Mouse (Mus musculus): ENCODE data around the gene Tbxa2r. TPM values are rescaled to one million over a fixed set of nuclear protein-coding genes. Genes with fewer than 3 reads are reported as not detected.

The Tbxa2r gene
- polyA plus RNA-seq, 1 experiment from 2014 or later = 21.7 TPM

DNA sequence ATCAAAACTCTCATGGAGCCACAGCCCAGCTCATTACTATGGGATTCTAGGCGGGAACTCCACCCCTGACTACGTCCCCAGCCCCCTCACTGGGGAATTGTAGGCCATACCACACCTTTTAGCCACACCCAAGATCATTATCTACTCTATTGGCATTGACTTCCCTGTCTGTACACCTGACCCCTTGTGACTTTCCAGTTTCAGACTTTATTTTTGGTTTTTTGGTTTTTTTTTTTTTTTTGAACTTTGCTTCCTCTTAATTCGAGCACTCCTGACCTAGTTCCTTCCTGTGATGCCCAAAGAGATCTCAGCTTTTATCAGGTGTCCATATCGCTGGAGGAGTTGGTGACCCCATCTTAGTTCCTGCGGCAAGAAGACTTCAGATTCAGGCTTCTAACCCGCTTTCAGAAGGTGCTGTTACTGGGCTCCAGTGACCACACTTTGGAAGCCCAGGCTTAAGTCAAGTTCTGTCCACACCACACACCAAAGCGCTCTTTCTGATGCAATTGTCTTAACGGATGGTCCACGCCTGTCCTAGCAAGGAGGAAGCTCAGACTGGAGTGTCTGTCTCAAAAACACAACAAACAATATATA lies 36.9 kb upstream of the Tbxa2r start, which contains the start of gene Tjp3:
Gene Tjp3, minus strand, starts transcription at position 71 of the 594 bp plus-strand sequence.
- H3K9me3 ChIP-seq = no peaks in the 10 kb centered on the region
- peak within 1 kb of the TSS; percentile 39 for H3K9ac ChIP-seq
- peak within 1 kb of the TSS; percentile 50 for H3K4me2 ChIP-seq (replicated peaks)
- H3K27ac ChIP-seq = peak within 1 kb of the TSS; percentile 76
- no peak for ATAC-seq
- H3K4me1 ChIP-seq (replicated peaks) = peaks cover 48% of the 10 kb centered on the region
- no peaks in the 10 kb centered on the region; the same call in 1 of the 2 replicates for H3K36me3 ChIP-seq
- peak within 1 kb of the TSS; percentile 37 for H3K4me3 ChIP-seq (replicated peaks)
- no peaks in the 10 kb centered on the region for H3K27me3 ChIP-seq (replicated peaks)
- 57% methylated on average over 9 of the region's 9 CpGs for WGBS

DNA sequence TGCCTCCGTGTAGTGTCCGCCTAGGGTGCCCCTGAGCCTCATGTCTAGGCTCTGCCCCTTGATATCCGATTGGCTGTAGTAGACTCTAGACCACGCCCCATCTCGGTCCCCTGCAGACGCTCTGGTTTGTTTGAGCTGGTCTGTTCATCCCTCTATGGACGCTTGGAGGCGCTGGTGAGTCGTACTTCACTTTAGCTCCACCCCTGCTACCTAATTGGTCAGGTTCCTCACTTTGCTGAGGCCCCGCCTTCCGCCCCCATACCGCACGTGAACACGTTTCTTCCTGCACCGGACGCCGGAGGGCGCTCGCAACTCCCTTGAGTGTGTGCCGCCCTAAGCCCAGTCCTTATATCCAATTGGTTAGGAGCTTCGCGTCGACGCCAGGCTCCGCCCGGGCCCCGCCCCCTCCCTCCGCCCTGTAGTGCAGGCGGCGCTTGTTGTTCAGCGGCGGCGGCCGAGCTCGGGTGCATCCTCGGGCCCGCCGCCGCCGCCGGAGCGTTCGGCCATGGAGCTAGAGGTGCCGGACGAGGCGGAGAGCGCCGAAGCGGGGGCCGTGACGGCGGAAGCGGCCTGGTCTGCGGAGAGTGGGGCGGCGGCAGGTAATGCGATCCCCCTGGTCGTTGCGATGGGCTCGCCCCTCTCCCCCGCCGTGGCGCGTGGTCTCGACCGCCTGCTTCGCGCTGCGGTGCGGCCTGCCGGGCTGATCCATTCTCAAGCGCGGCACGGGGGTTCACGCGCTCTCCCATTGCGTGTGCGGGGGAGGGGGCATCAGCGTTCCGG lies 35.8 kb upstream of the Tbxa2r start, which contains the start of gene Pip5k1c:
Gene Pip5k1c, plus strand, starts transcription at position 410 of the 780 bp plus-strand sequence.
- Histone ChIP-seq H3K36me3 (no peaks in the 10 kb centered on the region; the same call in 1 of the 2 replicates), H3K4me3 (replicated peaks) (peak within 1 kb of the TSS; percentile 72), H3K9me3 (no peaks in the 10 kb centered on the region), H3K9ac (peak within 1 kb of the TSS; percentile 85), H3K27me3 (replicated peaks) (no peaks in the 10 kb centered on the region), H3K4me2 (replicated peaks) (peak within 1 kb of the TSS; percentile 95), H3K27ac (peak within 1 kb of the TSS; percentile 85), H3K4me1 (replicated peaks) (peaks cover 46% of the 10 kb centered on the region)
- under 1% methylated on average over 80 of the region's 80 CpGs for WGBS
- ATAC-seq = peak; percentile 93

- H3K27me3 ChIP-seq (replicated peaks) = no peaks in the 10 kb centered on the region
- no peak for ATAC-seq
- 2% methylated on average over 25 of the region's 25 CpGs for WGBS
- peak overlapping the region; percentile 85 for H3K9ac ChIP-seq
- H3K4me2 ChIP-seq (replicated peaks) = peak overlapping the region; percentile 95
- H3K4me1 ChIP-seq (replicated peaks) = peaks cover 46% of the 10 kb centered on the region
- H3K27ac ChIP-seq = peak overlapping the region; percentile 85
- no peaks in the 10 kb centered on the region for H3K9me3 ChIP-seq
- no peaks in the 10 kb centered on the region; the same call in 1 of the 2 replicates for H3K36me3 ChIP-seq
- H3K4me3 ChIP-seq (replicated peaks) = peak overlapping the region; percentile 72
Measured at GRCm38 (mm10) chr10:81293334-81294030, 35.0 kb upstream of the Tbxa2r start.

DNA sequence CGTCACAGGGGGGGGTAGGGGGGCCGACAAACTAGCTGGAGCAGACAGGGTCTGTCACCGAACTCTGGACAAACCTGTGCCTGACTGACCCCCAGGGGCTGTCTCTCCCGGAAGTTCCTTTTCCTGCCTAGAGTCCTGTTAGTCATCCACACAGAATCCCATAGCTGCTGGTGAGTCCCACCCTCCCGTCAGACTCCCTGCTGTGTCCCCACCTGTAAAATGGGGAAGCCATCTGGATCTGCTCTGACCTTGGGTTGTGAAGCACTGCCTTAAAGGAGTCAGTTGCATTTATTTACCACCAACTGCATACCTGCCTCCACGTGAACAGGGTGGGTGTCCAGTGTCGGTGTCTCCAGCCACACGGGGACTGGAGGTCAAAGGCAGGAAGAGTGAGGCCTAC lies 34.1 kb upstream of the Tbxa2r start:
- peak overlapping the region; percentile 72 for H3K4me3 ChIP-seq (replicated peaks)
- peaks cover 43% of the 10 kb centered on the region for H3K4me1 ChIP-seq (replicated peaks)
- H3K4me2 ChIP-seq (replicated peaks) = peak overlapping the region; percentile 95
- H3K9ac ChIP-seq = peak overlapping the region; percentile 85; the same call in 1 of the 2 replicates
- no peaks in the 10 kb centered on the region; the same call in 1 of the 2 replicates for H3K36me3 ChIP-seq
- H3K9me3 ChIP-seq = no peaks in the 10 kb centered on the region
- ATAC-seq = no peak
- 31% methylated on average over 8 of the region's 8 CpGs for WGBS
- no peaks in the 10 kb centered on the region for H3K27me3 ChIP-seq (replicated peaks)
- no peak overlapping the region for H3K27ac ChIP-seq

GRCm38 (mm10) chr10:81295185-81295584 lies 33.3 kb upstream of the Tbxa2r start:
- no peak overlapping the region for H3K4me3 ChIP-seq (replicated peaks)
- peaks cover 50% of the 10 kb centered on the region for H3K4me1 ChIP-seq (replicated peaks)
- ATAC-seq = no peak
- H3K36me3 ChIP-seq = no peaks in the 10 kb centered on the region; the same call in 1 of the 2 replicates
- H3K27me3 ChIP-seq (replicated peaks) = no peaks in the 10 kb centered on the region
- 0 out of 2 replicates have a peak overlapping the region, but pooled peaks have one; percentile 85 for H3K9ac ChIP-seq
- no peak overlapping the region for H3K4me2 ChIP-seq (replicated peaks)
- H3K27ac ChIP-seq = no peak overlapping the region
- 88% methylated on average over 6 of the region's 6 CpGs for WGBS
- no peaks in the 10 kb centered on the region for H3K9me3 ChIP-seq

DNA sequence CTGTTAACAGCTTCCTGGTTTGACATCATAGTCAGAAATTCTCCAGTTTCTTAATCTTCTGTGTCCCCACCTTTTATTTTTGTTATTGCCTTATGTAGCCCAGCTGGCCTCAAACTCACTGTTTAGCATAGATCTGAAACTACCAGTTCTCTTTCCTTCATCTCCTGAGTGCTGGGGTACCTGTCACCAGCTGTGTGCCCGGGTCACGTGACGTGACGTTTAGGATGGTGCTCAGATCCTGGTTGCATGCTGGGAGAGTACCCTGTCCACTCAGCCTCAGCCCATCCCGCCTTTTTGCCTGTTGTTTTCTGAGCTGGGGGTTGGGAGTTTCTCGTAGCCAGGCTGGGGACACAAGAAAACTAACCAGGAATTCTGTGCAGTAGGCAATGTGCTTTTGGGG lies 31.3 kb upstream of the Tbxa2r start:
- Histone ChIP-seq H3K36me3 (no peaks in the 10 kb centered on the region; the same call in 1 of the 2 replicates), H3K9me3 (no peaks in the 10 kb centered on the region), H3K4me1 (replicated peaks) (peaks cover 63% of the 10 kb centered on the region), H3K9ac (no peak overlapping the region), H3K4me2 (replicated peaks) (0 out of 2 replicates have a peak overlapping the region, but pooled peaks have one; percentile 11), H3K4me3 (replicated peaks) (no peak overlapping the region), H3K27me3 (replicated peaks) (no peaks in the 10 kb centered on the region), H3K27ac (peak overlapping the region; percentile 10; the same call in 1 of the 2 replicates)
- no peak for ATAC-seq
- 78% methylated on average over 6 of the region's 6 CpGs for WGBS

GRCm38 (mm10) chr10:81297845-81298244 lies 30.7 kb upstream of the Tbxa2r start:
- Histone ChIP-seq H3K9me3 (no peaks in the 10 kb centered on the region), H3K27ac (peak overlapping the region; percentile 10), H3K36me3 (no peaks in the 10 kb centered on the region; the same call in 1 of the 2 replicates), H3K4me1 (replicated peaks) (peaks cover 67% of the 10 kb centered on the region), H3K4me3 (replicated peaks) (no peak overlapping the region), H3K9ac (peak overlapping the region; percentile 10; the same call in 1 of the 2 replicates), H3K27me3 (replicated peaks) (no peaks in the 10 kb centered on the region), H3K4me2 (replicated peaks) (0 out of 2 replicates have a peak overlapping the region, but pooled peaks have one; percentile 11)
- 43% methylated on average over 10 of the region's 10 CpGs for WGBS
- no peak for ATAC-seq

DNA sequence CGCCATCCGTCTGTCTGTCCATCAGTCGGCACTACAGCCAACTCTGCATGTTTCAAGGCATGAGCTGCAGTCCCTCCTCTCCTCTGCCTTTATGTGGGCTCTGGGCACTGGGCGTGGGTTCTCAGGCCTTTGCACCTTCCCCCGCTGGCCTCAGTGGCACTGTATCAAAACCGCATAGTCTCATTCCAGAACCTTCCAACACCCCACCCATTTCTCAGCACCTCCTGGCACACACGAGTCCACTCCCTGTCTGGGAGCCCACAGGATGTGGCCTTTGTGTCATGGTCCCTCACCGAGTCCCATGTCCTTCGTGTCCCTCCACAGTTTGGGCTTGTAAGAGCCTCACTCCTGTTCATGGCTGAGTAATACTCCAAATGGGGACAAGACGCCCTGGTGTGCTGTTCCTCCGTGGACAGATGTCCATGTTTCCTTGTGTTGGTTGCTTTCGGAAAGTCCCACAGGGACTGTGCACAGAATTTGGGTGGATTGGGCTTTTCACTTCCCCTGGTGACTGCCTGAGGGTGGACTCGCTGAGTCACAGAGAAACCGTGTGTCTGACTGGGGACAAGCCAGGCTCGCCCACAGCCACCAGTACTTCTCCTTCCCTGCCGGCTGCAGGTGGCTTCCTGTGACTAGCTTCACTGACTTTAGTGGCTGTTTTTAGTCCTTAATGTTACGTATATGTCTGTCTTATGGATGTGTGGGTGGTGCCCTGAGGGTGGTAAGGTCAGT lies 30.0 kb upstream of the Tbxa2r start:
- H3K36me3 ChIP-seq = no peaks in the 10 kb centered on the region; the same call in 1 of the 2 replicates
- no peak overlapping the region for H3K9ac ChIP-seq
- H3K4me1 ChIP-seq (replicated peaks) = peaks cover 74% of the 10 kb centered on the region
- no peaks in the 10 kb centered on the region for H3K27me3 ChIP-seq (replicated peaks)
- H3K9me3 ChIP-seq = no peaks in the 10 kb centered on the region
- no peak for ATAC-seq
- 89% methylated on average over 17 of the region's 17 CpGs for WGBS
- H3K27ac ChIP-seq = peak overlapping the region; percentile 10; the same call in 1 of the 2 replicates
- no peak overlapping the region for H3K4me2 ChIP-seq (replicated peaks)
- no peak overlapping the region for H3K4me3 ChIP-seq (replicated peaks)

- H3K4me2 ChIP-seq (replicated peaks) = no peak overlapping the region
- 0 out of 2 replicates have a peak overlapping the region, but pooled peaks have one; percentile 11 for H3K27ac ChIP-seq
- no peaks in the 10 kb centered on the region for H3K9me3 ChIP-seq
- peaks cover 70% of the 10 kb centered on the region for H3K4me1 ChIP-seq (replicated peaks)
- H3K36me3 ChIP-seq = no peaks in the 10 kb centered on the region; the same call in 1 of the 2 replicates
- 83% methylated on average over 14 of the region's 14 CpGs for WGBS
- no peak for ATAC-seq
- H3K9ac ChIP-seq = peak overlapping the region; percentile 18; the same call in 1 of the 2 replicates
- H3K4me3 ChIP-seq (replicated peaks) = no peak overlapping the region
- no peaks in the 10 kb centered on the region for H3K27me3 ChIP-seq (replicated peaks)
Measured at GRCm38 (mm10) chr10:81299585-81300351, 28.8 kb upstream of the Tbxa2r start.

DNA sequence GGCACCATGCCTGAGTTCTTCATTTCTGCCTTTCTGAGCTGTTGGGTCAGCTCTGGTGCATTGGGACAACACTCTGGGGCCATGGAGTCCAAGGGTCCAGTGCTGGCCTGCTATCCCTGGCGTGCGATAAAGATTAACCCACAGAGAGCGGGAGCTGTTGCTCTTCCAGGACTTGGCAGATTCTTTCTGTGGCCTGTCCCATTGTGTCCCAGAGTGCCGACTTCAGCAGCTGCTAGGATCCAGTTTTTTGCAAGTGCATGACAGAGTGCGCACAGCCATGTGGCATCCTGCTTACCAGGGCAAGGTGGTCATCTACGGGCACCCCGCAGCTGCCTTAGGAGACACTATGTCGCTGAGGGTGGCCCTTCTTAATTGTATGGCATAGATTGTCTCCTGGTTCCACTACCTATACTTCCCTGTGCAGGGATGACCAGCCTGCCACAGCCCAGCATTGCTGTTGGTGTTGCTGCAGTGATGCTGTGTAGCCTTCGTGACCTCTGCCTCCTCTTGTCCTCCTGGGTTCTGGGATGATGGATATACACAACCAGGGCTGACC lies 28.1 kb upstream of the Tbxa2r start:
- Histone ChIP-seq H3K9ac (0 out of 2 replicates have a peak overlapping the region, but pooled peaks have one; percentile 8), H3K4me1 (replicated peaks) (peaks cover 65% of the 10 kb centered on the region), H3K9me3 (no peaks in the 10 kb centered on the region), H3K4me3 (replicated peaks) (no peak overlapping the region), H3K27me3 (replicated peaks) (no peaks in the 10 kb centered on the region), H3K36me3 (no peaks in the 10 kb centered on the region; the same call in 1 of the 2 replicates), H3K4me2 (replicated peaks) (no peak overlapping the region), H3K27ac (0 out of 2 replicates have a peak overlapping the region, but pooled peaks have one; percentile 11)
- no peak for ATAC-seq
- 73% methylated on average over 9 of the region's 9 CpGs for WGBS
